Mouse (Mus musculus) cerebellum, adult 2 months (tissue): ENCODE results near the gene Inpp1.

Experiments
- CTCF ChIP-seq: fragments of 200-500 bp; IDR thresholded peaks from 2 replicates; pipeline ENCODE4 v1.5.1; 2011; ENCODE audit warnings: low read depth, mild to moderate bottlenecking, control low read depth, low read length, moderate library complexity, borderline replicate concordance; ENCODE audit not compliant: insufficient read depth
- POLR2A ChIP-seq: fragments of 200-500 bp; IDR thresholded peaks from 2 replicates; pipeline ENCODE4 v1.6.1; 2011; ENCODE audit warnings: low read length, control low read depth, borderline replicate concordance; ENCODE audit not compliant: insufficient read depth

DNA sequence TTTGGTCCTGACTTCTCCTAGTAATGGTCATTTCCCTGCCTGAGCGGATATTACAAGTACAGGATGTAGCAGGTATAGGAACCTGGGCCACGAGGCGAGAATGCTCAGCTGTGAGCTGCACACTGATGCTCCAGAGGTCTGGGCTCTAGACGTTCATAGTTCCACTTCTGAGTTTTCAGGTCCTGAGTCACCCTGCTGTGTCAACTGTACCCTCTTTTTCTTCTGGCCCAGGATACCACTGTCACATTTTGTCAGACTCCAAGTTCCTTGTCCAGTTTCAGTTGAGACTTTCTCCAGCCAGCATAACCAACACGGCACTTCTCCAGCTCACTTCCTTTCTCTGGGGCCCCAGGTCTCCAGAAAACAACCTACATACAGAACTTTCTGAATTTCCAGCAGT lies 15.8 kb downstream of the Inpp1 start:
- no peak for TF ChIP-seq CTCF
- no peak for TF ChIP-seq POLR2A
